Mouse (Mus musculus) heart, embryonic 13.5 days (tissue): ENCODE measurements at regions not wholly inside any gene's neighbourhood (a gene's known extent, or its start where the extent isn't known, plus 50 kb on each side); places are given as distances from the start of the nearest gene placed in this dataset.
"Not testable (repeated sequence)": the region's sequence is repeated elsewhere in the genome, so short reads cannot be mapped to it uniquely, and the experiment has no call there.

Experiments used
- ATAC-seq: fragments of 200-750 bp; cut with Nextera tagmentation; 2 replicates; pipeline ENCODE4 v1.8.0; 2017; ENCODE audit warnings: moderate TSS enrichment; ENCODE audit not compliant: insufficient number of reproducible peaks, low FRiP score, low TSS enrichment; ENCODE audit errors: extremely low read depth
- H3K27ac ChIP-seq: fragments of 300-500 bp; sonication (generic); replicated peaks from 2 replicates; pipeline ENCODE4 v1.5.1; 2015; ENCODE audit warnings: moderate library complexity, mild to moderate bottlenecking, inconsistent platforms
- H3K27me3 ChIP-seq: fragments of 300-500 bp; sonication (generic); replicated peaks from 2 replicates; pipeline ENCODE4 v1.6.1; 2015; ENCODE audit warnings: mild to moderate bottlenecking, inconsistent platforms
- H3K36me3 ChIP-seq: fragments of 300-500 bp; sonication (generic); 2 replicates; pipeline ENCODE4 v1.6.1; 2015; ENCODE audit warnings: mild to moderate bottlenecking, inconsistent platforms
- H3K4me1 ChIP-seq: fragments of 300-500 bp; sonication (generic); 2 replicates; pipeline ENCODE4 v1.6.1; 2015; ENCODE audit warnings: inconsistent platforms
- H3K4me2 ChIP-seq: fragments of 300-500 bp; sonication (generic); 2 replicates; pipeline ENCODE4 v1.6.1; 2015; ENCODE audit warnings: inconsistent platforms, mild to moderate bottlenecking, moderate library complexity
- H3K4me3 ChIP-seq: fragments of 300-500 bp; sonication (generic); 2 replicates; pipeline ENCODE4 v1.5.1; 2015; ENCODE audit warnings: moderate library complexity, mild to moderate bottlenecking, inconsistent platforms
- H3K9ac ChIP-seq: fragments of 300-500 bp; sonication (generic); 2 replicates; pipeline ENCODE4 v1.6.1; 2015; ENCODE audit warnings: inconsistent platforms, mild to moderate bottlenecking, moderate library complexity
- H3K9me3 ChIP-seq: fragments of 300-500 bp; sonication (generic); 2 replicates; pipeline ENCODE4 v1.6.1; 2016; ENCODE audit warnings: inconsistent platforms
- WGBS: fragments of 180-500 bp; shearing (Covaris S2); methylation state at CpG from one replicate; pipeline ENCODE4 v1.1.7; 2015; ENCODE audit warnings: mixed read lengths; 5-methylcytosine and 5-hydroxymethylcytosine counted together

DNA sequence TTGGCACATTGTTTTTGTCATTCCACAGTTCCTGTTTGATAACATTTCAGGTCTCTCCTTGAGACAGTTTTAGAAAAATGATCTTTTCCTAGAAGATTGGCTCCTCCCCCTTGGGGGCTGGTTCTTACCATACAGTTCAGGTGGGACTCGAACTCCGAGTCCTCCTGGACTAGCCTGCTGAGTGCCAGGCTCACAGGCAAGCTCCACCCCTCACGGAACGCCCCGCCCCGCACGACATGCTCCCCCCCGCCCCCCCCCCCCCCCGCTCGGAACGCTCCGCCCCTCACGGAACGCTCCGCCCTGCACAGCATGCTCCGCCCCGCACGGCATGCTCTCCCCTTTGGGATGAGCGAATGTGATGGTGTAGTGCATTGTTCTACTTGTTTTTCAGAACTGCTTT lies 65.9 kb upstream of the Inpp5a start:
- Histone ChIP-seq H3K36me3 (no peaks in the 10 kb centered on the region), H3K27ac (no peak overlapping the region), H3K4me1 (peaks cover 68% of the 10 kb centered on the region), H3K9ac (no peak overlapping the region), H3K9me3 (no peaks in the 10 kb centered on the region), H3K4me2 (no peak overlapping the region), H3K4me3 (no peak overlapping the region), H3K27me3 (no peaks in the 10 kb centered on the region)
- WGBS: 75% methylated on average over 11 of the region's 19 CpGs
- no peak for ATAC-seq

DNA sequence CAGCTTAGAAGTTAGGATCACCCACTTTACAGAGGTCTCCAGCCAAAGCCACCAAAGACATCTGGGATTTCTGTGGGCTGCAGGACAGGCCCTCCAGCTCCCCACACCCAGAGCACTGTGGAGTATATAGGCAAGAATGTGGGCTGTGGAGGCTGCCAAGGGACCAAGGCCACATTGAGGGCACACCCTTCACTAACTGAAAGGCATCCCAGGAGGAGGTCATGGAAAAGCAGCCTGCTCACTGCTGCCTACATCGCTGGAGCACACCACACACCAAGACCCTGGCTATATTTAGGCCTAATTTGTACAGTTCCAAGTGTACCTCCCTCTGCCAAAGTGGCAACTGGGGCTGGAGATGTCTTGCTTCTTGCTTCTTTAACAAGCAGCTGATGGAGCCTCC lies 61.9 kb upstream of the Inpp5a start:
- Histone ChIP-seq H3K4me2 (no peak overlapping the region), H3K9me3 (no peaks in the 10 kb centered on the region), H3K36me3 (no peaks in the 10 kb centered on the region), H3K4me1 (peaks cover 50% of the 10 kb centered on the region), H3K27ac (peak overlapping the region; percentile 86), H3K4me3 (no peak overlapping the region), H3K27me3 (no peaks in the 10 kb centered on the region), H3K9ac (peak overlapping the region; percentile 17)
- peak; percentile 56; the same call in 1 of the 2 replicates for ATAC-seq
- 21% methylated on average over 1 of the region's 1 CpGs for WGBS

DNA sequence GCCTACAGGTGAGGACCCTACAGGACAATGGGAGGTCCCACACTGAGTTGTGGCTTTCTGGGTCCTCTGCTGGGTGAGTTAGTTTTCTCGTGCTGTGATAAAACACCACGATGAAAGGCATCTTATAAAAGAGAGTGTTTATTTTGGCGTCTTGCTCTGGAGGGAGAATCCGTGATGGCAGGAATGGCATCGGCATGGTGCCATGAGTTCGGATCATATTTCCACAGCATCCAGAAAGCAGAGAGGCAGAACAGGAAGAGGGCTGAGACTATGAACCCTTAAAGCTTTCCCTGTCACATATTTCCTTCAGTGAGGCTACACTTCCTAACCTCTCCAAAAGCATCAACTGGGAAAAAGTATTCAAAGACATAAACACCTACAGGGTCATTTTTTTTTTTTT lies 56.1 kb upstream of the Inpp5a start:
- Histone ChIP-seq H3K27me3 (no peaks in the 10 kb centered on the region), H3K27ac (no peak overlapping the region), H3K36me3 (no peaks in the 10 kb centered on the region), H3K9me3 (no peaks in the 10 kb centered on the region), H3K4me2 (no peak overlapping the region), H3K9ac (no peak overlapping the region), H3K4me1 (peaks cover 15% of the 10 kb centered on the region), H3K4me3 (no peak overlapping the region)
- no peak for ATAC-seq
- 67% methylated on average over 6 of the region's 6 CpGs for WGBS

DNA sequence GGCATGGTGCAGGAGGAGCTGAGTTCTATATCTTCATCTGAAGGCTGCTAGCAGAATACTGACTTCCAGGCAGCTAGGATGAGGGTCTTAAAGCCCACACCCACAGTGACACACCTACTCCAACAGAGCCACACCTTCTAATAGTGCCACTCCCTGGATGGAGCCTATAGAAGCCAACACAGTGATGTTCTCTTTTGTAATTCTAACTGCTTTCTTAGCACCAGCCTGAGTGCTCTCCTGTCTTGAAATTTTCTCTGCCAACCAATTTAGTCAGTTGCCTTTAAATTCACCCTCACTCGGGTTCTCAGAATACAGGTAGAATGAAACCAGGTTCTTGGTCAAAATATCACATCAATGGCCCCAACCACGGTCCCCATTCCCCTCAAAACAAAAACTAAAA lies 50.9 kb upstream of the Inpp5a start:
- not testable (repeated sequence) for H3K27me3 ChIP-seq, H3K9ac ChIP-seq, H3K36me3 ChIP-seq, H3K4me2 ChIP-seq, ATAC-seq, H3K9me3 ChIP-seq, H3K27ac ChIP-seq, H3K4me3 ChIP-seq
- H3K4me1 ChIP-seq: peaks cover 13% of the 10 kb centered on the region
- WGBS: 73% methylated on average over 2 of the region's 2 CpGs
